Mouse (Mus musculus) urinary bladder, postnatal 25 days (tissue): ENCODE results near the gene March2.

Experiments used
- DNase-seq: peaks from one replicate; pipeline ENCODE4 v3.0.0; 2022; ENCODE audit warnings: low spot score

The March2 gene

GRCm38 (mm10) chr17:33637038-33637437, 81.4 kb downstream of the March2 start:
- DNase-seq: no peak
